Mouse (Mus musculus) liver, adult 2 months (tissue): Measurements from ENCODE around the gene Acer2. TPM values are rescaled to one million over a fixed set of nuclear protein-coding genes. Genes with fewer than 3 reads are reported as not detected.
A peak's percentile ranks its signal among the peaks of the same experiment; 100 is the strongest.

Experiments
- DNase-seq: peaks from one replicate; pipeline ENCODE4 v3.0.0-alpha.2; 2011; ENCODE audit warnings: low read depth, low spot score; ENCODE audit errors: extremely low read depth
- H3K27ac ChIP-seq: fragments of 200-500 bp; replicated peaks from 2 replicates; pipeline ENCODE4 v1.5.1; 2012; ENCODE audit warnings: low read depth, mild to moderate bottlenecking, control low read depth, inconsistent platforms, low read length; ENCODE audit not compliant: insufficient read depth
- H3K27me3 ChIP-seq: fragments of 200-500 bp; 2 replicates; pipeline ENCODE4 v1.6.1; 2012; ENCODE audit warnings: mild to moderate bottlenecking, moderate library complexity, low read length, inconsistent platforms; ENCODE audit not compliant: control insufficient read depth, insufficient read depth
- H3K36me3 ChIP-seq: fragments of 200-500 bp; 2 replicates; pipeline ENCODE4 v1.6.1; 2012; ENCODE audit warnings: low read length, inconsistent platforms; ENCODE audit not compliant: control insufficient read depth, insufficient read depth
- H3K4me1 ChIP-seq: fragments of 200-500 bp; 2 replicates; pipeline ENCODE4 v1.6.1; 2011; ENCODE audit warnings: low read length; ENCODE audit not compliant: control insufficient read depth, insufficient read depth
- H3K4me3 ChIP-seq: fragments of 200-500 bp; 2 replicates; pipeline ENCODE4 v1.5.1; 2011; ENCODE audit warnings: low read depth, mild to moderate bottlenecking, control low read depth, low read length, moderate library complexity; ENCODE audit not compliant: insufficient read depth
- H3K79me2 ChIP-seq: fragments of 200-500 bp; 2 replicates; pipeline ENCODE4 v1.6.1; 2012; ENCODE audit warnings: inconsistent platforms, mild to moderate bottlenecking, low read length, moderate library complexity; ENCODE audit not compliant: control insufficient read depth, insufficient read depth
- H3K9ac ChIP-seq: fragments of 200-500 bp; 2 replicates; pipeline ENCODE4 v1.6.1; 2012; ENCODE audit warnings: low read depth, mild to moderate bottlenecking, control low read depth, inconsistent platforms, low read length
- CTCF ChIP-seq: fragments of 200-500 bp; IDR thresholded peaks from 2 replicates; pipeline ENCODE4 v1.5.1; 2011; ENCODE audit warnings: low read depth, low read length, control low read depth
- POLR2A ChIP-seq: fragments of 200-500 bp; IDR thresholded peaks from 2 replicates; pipeline ENCODE4 v1.6.1; 2011; ENCODE audit warnings: low read length, control low read depth; ENCODE audit not compliant: insufficient read depth; ENCODE audit errors: extremely low read depth
- WGBS: fragments of 180-500 bp; shearing (Covaris S2); methylation state at CpG from one replicate; pipeline ENCODE4 v1.1.7; 2018; 5-methylcytosine and 5-hydroxymethylcytosine counted together
- polyA plus RNA-seq: library from polyadenylated mRNA; depleted of rRNA; stranded (reverse); fragments of >200 nt; gene quantifications from 2 replicates; pipeline ENCODE4 v1.2.3, GENCODE M21; 2012
- total RNA-seq: library from RNA; depleted of rRNA; stranded (reverse); fragments of >200 nt; gene quantifications from 2 replicates; pipeline ENCODE4 v1.2.3, GENCODE M21; 2014

Acer2 gene
- total and polyA plus RNA-seq, 2 experiments = 5.6 to 11.5 TPM

DNA sequence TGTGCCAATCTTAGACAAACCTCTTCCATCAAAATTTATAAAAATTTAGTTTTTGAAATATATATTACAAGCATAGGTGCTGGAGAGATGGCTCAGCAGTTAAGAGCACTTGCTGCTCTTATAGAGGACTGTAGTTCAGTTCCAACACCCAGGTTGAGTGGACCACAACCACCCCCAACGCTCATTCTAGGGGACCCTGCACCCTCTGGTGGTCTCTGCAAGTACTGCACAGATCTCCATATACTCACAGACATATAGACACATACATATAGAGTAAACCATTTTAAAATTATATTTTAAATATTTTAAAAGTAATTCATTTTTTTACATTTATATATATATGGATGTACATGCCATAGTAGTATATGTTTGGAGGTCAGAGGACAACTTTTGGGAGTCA lies 41.9 kb downstream of the Acer2 start:
- H3K36me3 ChIP-seq = no peaks in the 10 kb centered on the region; the same call in 1 of the 2 replicates

DNA sequence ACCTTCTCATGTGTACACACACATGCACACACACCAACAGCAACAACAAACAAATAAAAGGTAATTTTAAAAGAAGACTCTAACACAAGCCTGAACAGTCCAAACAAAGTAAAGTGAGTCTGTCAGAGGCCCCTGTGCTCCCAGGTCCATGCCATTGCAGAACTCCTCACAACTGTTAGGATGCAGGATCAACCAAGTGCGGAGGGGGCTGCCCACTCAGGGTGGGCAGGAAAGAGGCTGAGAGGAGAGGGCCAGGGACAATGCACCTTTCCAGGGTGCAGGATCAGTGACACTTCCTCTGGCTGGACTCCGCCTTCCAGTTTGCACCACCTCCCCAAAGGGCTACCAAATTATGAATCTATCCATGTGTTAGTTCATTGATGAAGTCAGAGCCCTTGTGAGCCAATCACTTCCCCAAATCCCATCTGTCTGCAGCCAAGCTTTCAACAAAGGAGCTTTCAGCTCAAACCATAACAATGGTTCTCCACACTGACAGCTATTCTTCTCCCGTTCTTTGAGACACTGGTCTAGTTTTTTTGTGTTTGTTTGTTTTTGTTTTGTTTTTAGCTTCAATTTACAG lies 49.4 kb downstream of the Acer2 start:
- no peak for DNase-seq
- TF ChIP-seq POLR2A (no peak), CTCF (no peak)

More for the DNA sequence above, 41.9 kb downstream of the Acer2 start:
- no peak overlapping the region for H3K4me3 ChIP-seq
- no peaks in the 10 kb centered on the region for H3K27me3 ChIP-seq
- no peak for DNase-seq
- no peak overlapping the region for H3K27ac ChIP-seq
- H3K4me1 ChIP-seq = no peaks in the 10 kb centered on the region; the same call in 1 of the 2 replicates
- no peak for TF ChIP-seq POLR2A
- peak; percentile 51 for TF ChIP-seq CTCF
- H3K79me2 ChIP-seq = no peaks in the 10 kb centered on the region
- no peak overlapping the region for H3K9ac ChIP-seq
- 62% methylated on average over 1 of the region's 1 CpGs for WGBS

DNA sequence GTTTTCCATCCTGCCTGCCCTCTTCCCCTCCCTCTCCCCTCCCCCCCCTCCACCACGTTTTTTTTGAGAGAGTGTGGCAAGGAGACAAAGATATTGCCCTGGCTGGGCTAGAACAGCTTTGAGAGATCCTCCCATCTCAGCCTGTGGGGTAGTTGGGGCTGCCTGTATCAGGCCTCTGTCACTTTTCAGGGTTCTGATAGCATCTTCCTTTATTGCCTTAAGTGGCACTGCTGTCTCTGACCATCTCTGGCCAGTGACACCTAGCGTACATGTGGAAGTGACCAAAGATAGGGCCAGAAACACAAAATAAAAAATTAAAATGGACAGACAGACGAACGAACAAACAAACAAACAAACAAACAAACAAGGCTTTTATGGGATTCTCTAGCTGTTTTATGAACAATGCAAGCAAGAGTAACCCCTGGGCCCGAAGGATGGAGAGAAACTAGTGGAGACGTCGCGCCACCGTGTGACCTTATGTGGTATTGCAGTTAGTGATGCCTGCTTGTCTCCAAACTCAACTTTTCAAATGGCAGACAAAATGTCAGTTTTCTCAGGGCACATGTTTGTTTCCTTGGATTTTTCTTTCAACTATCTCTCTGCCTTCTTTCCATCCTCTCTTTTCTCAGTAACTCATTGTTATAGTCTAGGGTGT lies 50.7 kb downstream of the Acer2 start:
- no peaks in the 10 kb centered on the region for H3K27me3 ChIP-seq
- WGBS = 11% methylated on average over 9 of the region's 9 CpGs
- no peaks in the 10 kb centered on the region for H3K36me3 ChIP-seq
- TF ChIP-seq POLR2A (no peak), CTCF (peak; percentile 81)
- H3K27ac ChIP-seq = no peak overlapping the region
- H3K79me2 ChIP-seq = no peaks in the 10 kb centered on the region
- H3K4me1 ChIP-seq = no peaks in the 10 kb centered on the region
- no peak overlapping the region for H3K4me3 ChIP-seq
- peak; percentile 40 for DNase-seq
- H3K9ac ChIP-seq = no peak overlapping the region

More for the DNA sequence above, 49.4 kb downstream of the Acer2 start:
- Histone ChIP-seq H3K9ac (no peak overlapping the region), H3K27me3 (no peaks in the 10 kb centered on the region), H3K79me2 (no peaks in the 10 kb centered on the region), H3K27ac (no peak overlapping the region), H3K36me3 (no peaks in the 10 kb centered on the region), H3K4me3 (no peak overlapping the region), H3K4me1 (no peaks in the 10 kb centered on the region)
- 86% methylated on average over 3 of the region's 3 CpGs for WGBS

DNA sequence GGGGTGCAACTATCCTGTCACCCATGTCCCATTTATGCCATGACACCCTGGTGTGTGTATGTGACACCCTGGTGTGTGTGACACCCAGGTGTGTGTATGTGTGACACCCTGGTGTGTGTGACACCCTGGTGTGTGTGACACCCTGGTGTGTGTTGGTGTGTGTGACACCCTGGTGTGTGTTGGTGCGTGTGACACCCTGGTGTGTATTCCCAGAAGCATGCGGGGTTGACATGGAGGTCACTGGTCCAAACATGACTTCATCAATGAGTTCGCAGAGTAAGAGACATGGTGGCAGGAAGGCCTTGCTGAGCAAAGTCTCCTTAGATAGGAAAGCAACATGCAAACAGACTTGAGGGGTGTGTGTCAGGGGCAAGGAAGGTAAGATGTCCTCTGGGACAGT lies 52.8 kb downstream of the Acer2 start:
- Histone ChIP-seq H3K9ac (no peak overlapping the region), H3K4me3 (no peak overlapping the region), H3K27ac (no peak overlapping the region), H3K36me3 (no peaks in the 10 kb centered on the region), H3K27me3 (no peaks in the 10 kb centered on the region), H3K4me1 (no peaks in the 10 kb centered on the region), H3K79me2 (no peaks in the 10 kb centered on the region)
- no peak for DNase-seq
- WGBS = 82% methylated on average over 3 of the region's 3 CpGs
- TF ChIP-seq CTCF (no peak), POLR2A (no peak)

DNA sequence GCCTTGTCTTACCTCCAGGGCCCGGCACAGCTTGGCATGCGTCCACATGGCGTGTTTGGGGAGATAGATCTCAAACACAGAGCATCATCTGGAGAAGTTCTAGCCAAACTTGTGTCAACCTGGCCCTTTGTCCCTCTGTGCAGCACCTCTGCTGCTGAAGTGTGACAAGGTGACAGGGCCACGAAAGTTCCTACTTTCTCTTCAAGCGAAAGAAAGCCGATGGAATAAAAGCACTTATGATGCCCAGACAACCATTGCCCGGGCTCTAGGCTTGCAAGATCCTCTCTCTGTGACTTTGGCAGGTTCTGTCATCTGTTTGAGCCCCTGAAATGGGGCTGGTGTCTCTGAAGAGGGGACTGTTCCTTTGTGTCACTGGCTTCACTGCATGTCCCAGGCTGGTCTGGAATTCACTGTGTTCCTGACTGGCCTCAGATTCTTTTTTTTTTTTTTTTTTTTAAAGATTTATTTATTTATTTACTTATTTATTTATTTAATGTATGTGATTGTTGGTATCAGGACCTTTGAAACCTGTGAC lies 56.0 kb downstream of the Acer2 start:
- TF ChIP-seq CTCF (no peak), POLR2A (no peak)
- no peak overlapping the region for H3K27ac ChIP-seq
- H3K36me3 ChIP-seq = no peaks in the 10 kb centered on the region
- whole genome bisulfite sequencing = 93% methylated on average over 7 of the region's 7 CpGs
- no peaks in the 10 kb centered on the region for H3K79me2 ChIP-seq
- H3K9ac ChIP-seq = no peak overlapping the region
- DNase-seq = no peak
- H3K27me3 ChIP-seq = no peaks in the 10 kb centered on the region
- no peak overlapping the region for H3K4me3 ChIP-seq
- H3K4me1 ChIP-seq = no peaks in the 10 kb centered on the region
